Mouse (Mus musculus) megakaryocyte-erythroid progenitor cell, adult 5 weeks (primary cell): Measurements from ENCODE around the gene Ctns. TPM values are rescaled to one million over a fixed set of nuclear protein-coding genes. Genes with fewer than 3 reads are reported as not detected.

Source experiments
- polyA plus RNA-seq: library from polyadenylated mRNA; stranded (reverse); fragments of >175 nt; gene quantifications from 2 replicates; pipeline ENCODE4 v1.2.3, GENCODE M21; 2012

Gene Ctns
- 5.6 and 6.5 TPM in 2 replicates for polyA plus RNA-seq

DNA sequence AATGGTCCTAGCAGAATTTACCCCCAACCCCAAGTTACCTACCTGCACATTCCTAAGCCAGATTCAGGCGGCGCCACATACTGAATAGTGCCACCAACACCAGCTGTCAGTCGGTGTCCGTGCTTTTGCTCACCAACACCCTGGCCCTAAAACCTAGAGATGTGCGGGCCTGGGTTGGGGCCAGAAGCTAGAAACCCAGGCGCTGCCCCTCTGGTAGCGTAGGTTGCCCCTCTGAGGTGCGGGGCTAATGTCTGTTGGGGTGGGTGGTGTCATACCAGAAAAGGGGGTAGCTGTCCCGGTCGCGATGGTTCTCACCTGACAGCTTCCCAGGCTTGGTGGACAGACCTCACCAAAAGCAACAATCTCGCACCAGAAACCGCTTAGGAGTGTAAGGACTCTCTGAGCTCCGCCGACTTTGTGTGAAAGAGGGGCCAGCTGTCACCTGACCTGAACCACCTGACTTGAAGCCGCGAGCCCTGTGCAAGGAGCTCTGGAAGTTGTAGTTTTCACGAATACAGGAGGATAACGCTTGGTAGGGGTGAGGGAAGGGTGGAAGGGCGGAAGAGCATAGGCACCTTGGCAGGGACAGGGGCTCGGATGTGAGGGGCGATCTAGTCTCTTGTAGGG, at the start of gene Ctns:
TSS of gene Ctns (minus strand) at position 440 of the 627 bp plus-strand sequence.

DNA sequence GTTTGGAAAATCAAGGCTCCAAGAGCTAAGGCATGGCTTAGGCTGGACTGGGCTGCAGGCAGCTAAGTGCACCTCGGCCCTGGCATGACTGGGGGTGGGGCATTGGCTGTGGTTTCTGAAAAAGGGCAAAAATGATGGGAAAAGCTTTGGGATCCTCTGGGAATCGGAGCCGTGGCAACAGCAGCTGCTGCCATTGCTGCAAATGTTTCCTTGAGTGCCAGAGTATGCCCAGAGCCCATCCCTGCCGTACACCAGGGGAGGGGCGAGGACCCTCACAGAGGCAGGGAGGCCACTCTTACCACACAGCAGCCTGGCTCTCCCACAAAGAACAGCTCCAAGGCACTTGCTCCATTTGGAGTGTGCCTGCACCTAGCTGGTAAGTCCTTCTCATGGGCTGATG, 35.1 kb upstream of the Ctns start, which contains the start of gene Trpv1:
TSS of gene Trpv1 (plus strand) at position 301 of the 400 bp plus-strand sequence.

DNA sequence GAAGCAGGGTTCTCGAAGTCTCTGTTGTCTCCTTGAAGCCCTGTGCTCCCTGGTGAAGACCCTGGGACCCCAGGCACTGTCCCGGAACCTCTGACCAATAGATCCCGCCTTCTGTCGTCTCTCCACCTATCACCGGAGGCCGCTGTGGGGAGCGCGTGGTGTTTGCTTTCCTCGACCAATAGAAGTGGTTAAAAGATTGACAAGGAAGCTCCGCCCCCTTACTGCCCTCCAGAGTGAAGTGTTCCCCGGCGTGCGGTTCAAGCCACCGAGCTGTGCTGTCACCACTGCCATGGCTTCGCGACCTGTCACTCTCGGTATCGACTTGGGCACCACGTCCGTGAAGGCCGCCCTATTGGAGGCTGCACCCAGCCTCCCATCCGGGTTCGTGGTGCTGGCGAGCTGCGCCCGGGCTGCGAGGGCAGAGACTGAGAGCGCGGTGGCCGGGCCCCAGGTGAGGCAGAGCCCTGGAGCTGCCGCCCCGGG, 429 bp upstream of the Ctns start, which contains the start of gene Shpk:
TSS of gene Shpk (plus strand) at position 231 of the 483 bp plus-strand sequence.

DNA sequence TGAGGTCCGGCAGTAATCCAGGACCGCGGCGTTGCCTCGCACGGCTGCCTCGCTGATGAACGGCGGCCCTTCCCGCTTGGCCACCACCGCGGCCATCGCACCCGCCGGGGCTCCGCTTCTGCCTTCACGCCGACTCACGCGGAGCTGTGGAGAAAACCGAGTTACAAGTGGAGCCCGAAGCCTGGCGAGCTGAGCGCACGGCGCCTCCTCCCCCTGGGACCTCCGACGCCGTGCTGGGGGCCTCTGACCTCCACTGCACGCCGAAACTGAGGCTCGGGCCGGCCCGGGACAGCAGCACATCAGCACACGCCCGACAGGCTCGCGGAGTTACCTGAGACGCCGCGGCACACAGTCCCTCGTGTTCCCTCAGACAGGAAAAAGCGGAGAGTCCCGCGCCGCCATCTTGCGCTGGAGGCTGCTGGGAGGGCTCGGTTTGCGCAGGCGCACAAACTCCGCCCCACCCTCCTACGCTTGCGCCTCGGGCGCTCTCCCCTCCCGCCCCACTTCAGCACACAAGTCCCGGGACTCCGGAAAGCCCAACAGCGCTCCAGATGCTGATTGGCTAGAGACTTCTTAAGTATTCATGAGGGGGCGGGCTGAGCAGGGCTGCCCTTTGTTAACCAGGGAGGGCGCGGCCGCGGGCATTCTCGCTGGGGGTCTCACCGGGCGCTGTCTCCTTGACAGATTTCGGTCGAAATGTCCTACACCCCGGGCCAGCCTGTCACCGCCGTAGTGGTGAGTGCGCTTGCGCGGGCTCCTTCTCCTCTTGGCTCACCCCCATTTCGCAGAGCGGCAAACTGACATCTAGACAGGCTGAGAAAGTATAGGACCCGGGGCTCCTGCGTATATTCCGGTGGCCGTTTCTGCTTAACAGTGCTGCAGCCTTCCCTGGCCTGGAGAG, 22.0 kb downstream of the Ctns start, which contains the start of the genes Emc6 and Tax1bp3:
TSS of gene Emc6 (minus strand) at position 430 of the 901 bp plus-strand sequence.
TSS of gene Tax1bp3 (plus strand) at position 476 of the 901 bp plus-strand sequence.

DNA sequence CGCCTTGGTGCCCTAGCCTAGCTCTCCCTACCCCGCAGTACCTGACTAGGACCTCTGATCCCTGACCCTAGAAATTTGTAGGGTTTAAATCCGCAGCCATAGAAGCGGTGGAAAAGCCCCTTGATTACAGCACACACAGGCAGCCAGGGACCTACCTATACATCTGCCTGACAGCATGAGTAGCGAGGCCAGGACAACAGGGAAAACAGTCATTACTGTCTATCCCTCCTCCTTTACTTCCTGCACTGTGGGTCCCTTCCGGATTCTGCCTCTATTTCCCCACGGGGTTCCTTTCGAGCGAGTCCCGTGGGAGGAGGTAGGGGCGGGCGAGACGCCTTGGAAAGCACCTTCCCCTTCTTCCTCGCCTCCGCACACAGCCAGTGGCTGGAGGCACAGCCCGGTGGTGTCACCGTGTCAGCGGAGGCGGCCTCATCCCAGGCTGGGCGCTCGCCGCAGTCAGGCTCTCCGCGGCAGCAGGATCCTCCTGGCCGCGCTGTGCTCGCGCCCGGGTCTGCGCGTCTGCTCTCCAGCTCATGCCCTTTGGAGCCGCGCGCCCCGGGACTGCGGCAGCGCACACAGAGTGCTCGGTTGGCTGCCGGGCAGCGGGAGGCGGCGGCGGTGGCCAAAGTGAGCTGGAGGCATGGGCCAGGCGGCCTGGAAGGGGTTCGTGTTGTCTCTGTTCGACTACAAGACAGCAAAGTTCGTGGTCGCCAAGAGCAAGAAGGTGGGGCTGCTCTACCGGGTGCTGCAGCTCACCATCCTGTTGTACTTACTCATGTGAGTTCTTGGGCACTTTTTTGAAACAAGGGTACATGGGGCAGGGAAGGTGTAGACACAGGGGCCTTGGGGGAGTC, 38.7 kb downstream of the Ctns start, which contains the start of gene P2rx5:
TSS of gene P2rx5 (plus strand) at position 465 of the 854 bp plus-strand sequence.

DNA sequence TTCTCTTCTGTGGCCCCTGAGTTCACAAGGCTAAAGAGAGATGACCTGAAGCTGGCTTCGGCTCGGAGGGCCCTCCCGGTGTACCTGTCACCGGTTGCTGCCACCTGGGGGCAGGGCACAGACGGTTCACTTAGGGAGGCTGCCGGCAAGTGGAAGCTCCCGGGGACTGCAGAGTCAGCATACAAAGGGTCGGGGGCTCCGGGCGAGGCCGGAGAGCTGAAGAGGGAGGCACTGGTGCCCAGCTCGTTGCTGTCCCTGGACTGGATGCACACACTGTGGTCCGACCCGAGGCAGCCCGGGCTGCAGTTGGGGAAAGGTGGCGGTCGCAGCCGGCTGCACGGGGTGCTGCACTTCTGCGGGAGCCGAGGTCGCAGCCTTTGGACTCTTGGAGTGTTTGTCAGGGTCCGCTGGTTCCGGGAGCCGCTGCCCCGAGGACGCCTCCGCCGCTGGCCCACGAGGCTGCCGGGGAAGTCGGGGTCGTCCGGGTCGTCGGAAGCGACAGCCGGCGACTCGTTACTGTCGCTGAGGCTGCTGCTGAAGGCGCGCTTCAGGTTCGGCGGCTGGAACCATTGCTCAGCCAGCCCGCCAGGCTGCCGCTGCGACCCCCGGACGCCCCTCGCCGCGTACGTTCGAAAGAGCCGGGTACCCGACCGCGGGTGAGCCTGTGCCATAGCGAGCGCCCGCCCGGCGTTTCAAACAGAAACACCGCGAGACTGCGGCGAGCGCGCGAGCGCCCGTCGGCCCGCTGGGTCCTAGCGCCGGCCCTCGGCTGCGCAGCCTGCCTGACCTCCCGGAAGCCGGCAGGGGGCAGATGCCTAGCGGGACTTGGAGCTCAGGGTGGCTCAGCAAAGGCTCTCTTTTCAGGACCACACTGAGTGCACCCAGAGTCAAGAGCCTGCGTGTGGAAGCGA, 61.0 kb downstream of the Ctns start, which contains the start of gene Haspin:
TSS of gene Haspin (minus strand) at position 704 of the 911 bp plus-strand sequence.

Other genes with a start within 250 kb of the Ctns start
- gene Atp2a3, start 237.9 kb downstream of the Ctns start, polyA plus RNA-seq, result 124 and 141 TPM in 2 replicates
- 15.7 and 18.7 TPM in 2 replicates for gene P2rx1, start 199.9 kb downstream of the Ctns start, polyA plus RNA-seq
- 1.5 and 2.8 TPM in 2 replicates for gene Camkk1, start 180.0 kb downstream of the Ctns start, polyA plus RNA-seq
- gene Ncbp3, start 151.3 kb downstream of the Ctns start, polyA plus RNA-seq, result 7.0 and 8.2 TPM in 2 replicates
- 0.05 and 0.09 TPM in 2 replicates for gene Itgae, start 108.5 kb downstream of the Ctns start, polyA plus RNA-seq
- gene Haspin, start 60.7 kb downstream of the Ctns start, polyA plus RNA-seq, result 6.9 and 12.1 TPM in 2 replicates
- not detected in 2 replicates for gene P2rx5, start 38.6 kb downstream of the Ctns start, polyA plus RNA-seq
- 156 and 168 TPM in 2 replicates for gene Emc6, start 22.0 kb downstream of the Ctns start, polyA plus RNA-seq
- gene Tax1bp3, start 22.0 kb downstream of the Ctns start, polyA plus RNA-seq, result 6.4 and 8.2 TPM in 2 replicates
- gene Shpk, start 418 bp upstream of the Ctns start, polyA plus RNA-seq, result 1.2 and 1.3 TPM in 2 replicates
- not detected in 2 replicates for gene Trpv1, start 35.2 kb upstream of the Ctns start, polyA plus RNA-seq
- gene Trpv3, start 68.3 kb upstream of the Ctns start, polyA plus RNA-seq, result not detected in 2 replicates
- gene Aspa, start 130.6 kb upstream of the Ctns start, polyA plus RNA-seq, result 0.01 TPM in 1 of 2 replicates, not detected in the other
- not detected in 2 replicates for gene Gm49340, start 130.7 kb upstream of the Ctns start, polyA plus RNA-seq
- not detected in 2 replicates for gene Spata22, start 130.7 kb upstream of the Ctns start, polyA plus RNA-seq
- not detected in 2 replicates for gene Olfr20, start 151.7 kb upstream of the Ctns start, polyA plus RNA-seq
- gene Olfr376, start 172.2 kb upstream of the Ctns start, polyA plus RNA-seq, result not detected in 2 replicates
- gene Olfr1, start 200.6 kb upstream of the Ctns start, polyA plus RNA-seq, result 0.01 TPM in 1 of 2 replicates, not detected in the other
- not detected in 2 replicates for gene Olfr378, start 229.4 kb upstream of the Ctns start, polyA plus RNA-seq